Mouse (Mus musculus) thymus, postnatal 36 days (tissue): ENCODE data around the gene Prr5.

Experiments
- DNase-seq, 2 experiments: peaks; one replicate each; pipeline ENCODE4 v3.0.0; 2022; ENCODE audit warnings: mixed read lengths in 2 of 2

Prr5 gene

DNA sequence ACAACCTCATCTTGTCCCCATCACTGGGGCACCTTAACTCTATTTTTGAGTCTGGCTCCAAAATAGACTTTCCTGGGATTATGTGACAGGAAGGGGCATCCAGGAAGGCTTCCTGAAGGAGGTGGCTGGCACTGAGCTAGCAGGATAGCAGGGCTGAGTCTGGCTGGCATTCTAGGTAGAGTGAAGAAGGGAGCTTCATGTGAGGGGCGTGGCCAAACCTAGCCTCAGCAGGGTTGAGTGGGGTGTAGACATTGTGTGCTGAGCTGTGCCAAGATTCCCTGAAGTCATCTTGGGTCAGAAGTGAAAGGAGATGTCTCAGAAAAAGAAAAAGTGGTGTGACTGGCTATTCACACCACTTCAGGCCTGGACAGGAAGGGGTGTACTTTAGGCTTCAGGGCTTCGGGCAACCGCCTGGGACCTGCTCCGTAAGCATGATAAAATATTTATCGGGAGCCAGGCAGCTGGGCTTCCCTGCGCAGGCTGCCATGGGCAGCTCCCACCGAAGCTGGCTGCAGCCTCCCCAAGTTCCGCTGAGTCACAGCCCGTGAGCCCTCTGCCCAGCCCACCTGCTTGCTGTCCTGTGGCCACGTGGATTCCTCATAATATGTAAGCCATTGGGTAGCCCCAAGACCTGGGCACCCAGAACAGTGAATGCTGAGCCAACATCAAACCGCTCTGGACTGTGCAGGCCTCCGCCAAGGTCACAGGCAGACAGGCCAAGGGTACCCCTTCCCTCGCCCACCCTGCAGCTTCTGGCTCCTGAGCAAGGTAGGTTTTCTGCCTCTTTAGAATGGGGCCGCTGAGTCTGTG, at the start of gene Prr5:
Prr5 (plus strand) TSS at position 683 of the 810 bp plus-strand sequence.
- DNase-seq = no peak

- no peak for DNase-seq
Measured at GRCm38 (mm10) chr15:84620028-84620427, 49.4 kb upstream of the Prr5 start.

- DNase-seq = no peak
Measured at GRCm38 (mm10) chr15:84621722-84622428, 47.5 kb upstream of the Prr5 start.

- no peak for DNase-seq
Measured at GRCm38 (mm10) chr15:84624870-84625269, 44.5 kb upstream of the Prr5 start.

GRCm38 (mm10) chr15:84625712-84626414, 43.6 kb upstream of the Prr5 start:
- DNase-seq = no peak

DNA sequence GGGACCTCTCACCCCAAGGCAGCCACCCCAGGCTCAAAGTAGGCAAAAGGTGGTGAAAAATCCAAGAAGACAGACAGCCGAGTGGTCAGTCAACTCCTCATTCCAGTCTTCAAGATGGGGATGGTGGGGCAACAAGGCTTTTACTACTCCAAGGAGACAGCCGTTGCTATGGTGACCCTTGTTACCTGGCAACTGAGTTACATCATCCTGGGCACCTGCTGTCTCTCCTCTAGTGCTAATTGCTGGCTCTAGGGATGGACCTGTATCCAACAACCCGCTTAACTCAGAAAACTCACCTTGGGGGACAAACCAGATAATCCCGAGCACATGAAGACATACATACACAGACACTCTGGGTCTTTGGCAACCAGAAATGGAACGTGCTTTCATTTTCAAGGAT, 42.1 kb upstream of the Prr5 start:
- no peak for DNase-seq

DNA sequence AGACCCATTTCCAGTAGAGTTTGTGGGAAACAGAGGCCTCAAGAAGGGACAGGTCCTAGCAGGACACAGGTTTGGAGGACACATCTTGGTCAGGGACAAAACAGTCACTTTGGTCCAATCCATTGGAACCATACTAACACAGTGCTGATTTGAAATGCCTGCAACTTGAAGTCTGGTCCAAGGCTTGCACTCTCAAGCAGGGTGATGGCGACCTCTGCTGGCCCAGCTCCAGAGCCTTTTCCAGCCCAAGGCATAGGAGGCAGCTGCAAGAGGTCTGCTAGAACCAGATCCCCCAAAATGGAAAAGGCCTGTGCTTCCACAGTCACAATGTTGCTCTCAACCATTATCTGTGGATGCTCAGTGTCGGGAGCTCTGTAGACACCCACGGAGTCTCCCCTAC, 39.7 kb upstream of the Prr5 start:
- DNase-seq = peak in 1 of 2 experiments; percentile 30

DNA sequence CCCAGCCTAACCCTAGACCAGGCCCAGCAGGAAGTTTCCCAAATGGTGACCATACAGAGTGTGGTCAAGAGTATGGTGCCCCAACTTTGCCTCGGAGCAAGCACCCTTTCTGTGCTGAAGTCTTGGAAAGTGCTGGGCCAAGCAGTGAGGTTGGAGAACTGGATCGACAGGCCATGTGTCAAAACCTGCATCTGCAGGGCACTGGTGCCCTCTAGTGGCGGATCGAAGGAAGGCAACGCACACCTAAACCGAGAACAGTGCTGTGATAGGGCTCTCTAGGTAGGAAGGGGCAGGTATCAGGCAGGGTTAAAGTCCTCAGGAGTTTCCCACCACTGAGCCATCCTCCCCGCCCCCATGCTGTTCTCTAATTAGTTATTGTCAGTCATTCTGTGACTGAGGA, 37.9 kb upstream of the Prr5 start:
- DNase-seq = peak; percentile 63 to 67

DNA sequence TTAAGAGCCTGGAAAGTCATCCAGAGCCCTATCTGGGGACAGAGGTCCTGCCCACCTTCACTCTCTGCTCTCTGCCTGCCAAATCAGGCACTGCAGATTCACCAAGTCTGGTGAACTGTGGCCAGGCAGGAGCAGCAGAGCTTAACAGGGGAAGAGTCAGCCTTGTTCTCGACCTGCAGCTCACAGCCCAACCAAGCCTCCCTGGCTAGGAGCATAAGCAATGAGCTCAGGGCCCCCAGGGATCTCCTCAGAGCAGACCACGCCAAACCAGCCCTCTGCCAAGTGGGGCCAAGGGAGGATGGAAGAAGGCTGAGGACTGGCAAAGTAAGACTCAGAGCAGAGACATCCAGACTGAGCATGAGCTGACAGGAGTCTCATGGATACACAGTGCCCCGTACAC, 35.1 kb upstream of the Prr5 start:
- no peak for DNase-seq

DNA sequence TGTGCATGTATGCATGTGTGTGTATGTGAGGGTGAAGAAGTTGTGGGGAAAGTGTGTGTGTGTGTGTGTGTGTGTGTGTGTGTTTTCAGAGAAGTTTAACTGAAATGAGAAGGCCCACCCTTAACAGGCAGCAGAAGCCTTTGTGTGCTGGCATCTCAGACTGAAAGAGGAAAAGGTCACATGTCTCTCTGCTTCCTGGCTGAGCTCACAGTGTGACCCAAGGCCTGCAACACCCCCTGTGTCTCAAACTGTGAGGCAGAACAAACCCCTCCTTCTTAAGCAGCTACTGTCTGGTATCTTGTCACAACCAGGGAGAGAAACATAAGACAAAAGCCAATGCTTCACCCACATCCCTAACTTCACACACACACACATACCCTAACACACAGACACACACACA, 31.0 kb upstream of the Prr5 start:
- no peak for DNase-seq

DNA sequence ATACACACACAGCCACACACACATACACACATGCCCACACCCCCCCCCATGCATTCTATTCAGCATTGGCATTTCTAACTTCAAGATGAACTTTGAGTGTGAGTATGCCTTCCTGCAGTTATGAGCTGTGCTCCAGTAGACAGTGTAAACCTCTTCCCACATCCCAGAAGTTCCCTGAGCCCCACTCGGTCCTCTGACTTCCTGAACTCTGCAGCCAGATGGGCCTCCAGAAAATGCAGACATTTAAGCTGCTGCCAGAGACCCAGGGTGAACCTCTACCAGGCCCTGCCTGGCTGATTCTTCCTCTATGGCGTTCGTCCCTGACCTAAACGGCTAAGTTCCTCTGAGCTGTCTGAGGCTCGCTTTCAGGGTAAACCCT, 30.4 kb upstream of the Prr5 start:
- DNase-seq = no peak

GRCm38 (mm10) chr15:84639451-84640136, 29.8 kb upstream of the Prr5 start:
- no peak for DNase-seq

GRCm38 (mm10) chr15:84640722-84641121, 28.7 kb upstream of the Prr5 start:
- DNase-seq = no peak

DNA sequence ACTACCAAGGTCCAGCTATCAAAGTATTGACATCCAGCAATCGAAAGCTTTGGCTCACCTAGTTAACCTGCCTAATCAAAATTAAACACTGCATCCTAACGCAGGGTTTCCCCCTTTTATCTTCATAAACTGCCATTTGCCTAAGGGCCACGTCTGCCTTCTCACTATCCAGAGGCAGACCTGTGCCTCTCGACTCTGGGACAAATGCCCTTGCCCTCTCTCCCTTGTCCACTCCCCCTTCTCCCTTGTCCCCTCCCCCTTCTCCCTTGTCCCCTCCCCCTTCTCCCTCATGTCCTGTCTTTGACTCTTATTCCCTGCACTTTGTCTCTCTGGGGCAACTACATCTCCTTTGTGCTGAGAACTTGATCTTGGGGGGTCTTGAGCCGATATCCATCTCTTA, 28.3 kb upstream of the Prr5 start:
- no peak for DNase-seq

DNA sequence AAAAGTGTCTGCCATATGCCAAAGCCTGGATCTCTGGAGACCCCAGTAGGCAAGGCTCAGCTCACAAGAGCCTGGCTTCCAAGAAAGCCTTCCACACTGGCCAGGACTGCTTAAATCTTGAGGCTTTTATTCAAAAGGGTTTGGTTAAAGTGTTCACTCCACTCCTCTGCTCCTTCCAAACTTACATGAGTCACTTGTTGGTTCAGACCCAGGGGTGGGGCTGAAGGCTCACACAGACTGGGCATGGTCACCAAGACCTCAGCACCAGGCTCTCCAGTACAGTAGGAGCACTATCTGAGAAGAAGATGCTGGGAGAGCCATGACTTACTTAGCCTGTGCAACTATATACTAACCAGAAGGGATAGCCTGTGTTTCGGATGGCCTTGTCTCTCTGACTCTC, 27.5 kb upstream of the Prr5 start:
- DNase-seq = no peak

DNA sequence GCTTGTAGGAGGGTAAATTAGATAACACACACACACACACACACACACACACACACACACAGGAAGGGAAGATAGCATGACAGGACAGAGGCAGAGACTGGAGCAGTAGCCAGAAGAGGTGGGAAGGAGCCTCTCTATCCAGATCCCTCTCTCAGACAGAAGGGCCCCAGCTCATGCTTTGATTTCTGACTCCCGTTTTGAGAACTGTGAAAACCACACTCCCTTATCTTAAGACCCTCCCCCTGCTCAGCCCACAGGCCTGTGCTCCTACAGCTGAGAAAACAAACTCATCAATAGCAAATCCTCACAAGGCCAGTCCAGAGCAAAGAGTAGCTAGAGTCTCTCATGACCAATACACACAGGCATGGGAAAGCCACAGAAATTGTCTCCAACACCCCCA, 26.2 kb upstream of the Prr5 start:
- no peak for DNase-seq

- DNase-seq = no peak
Measured at GRCm38 (mm10) chr15:84651481-84651880, 17.9 kb upstream of the Prr5 start.

DNA sequence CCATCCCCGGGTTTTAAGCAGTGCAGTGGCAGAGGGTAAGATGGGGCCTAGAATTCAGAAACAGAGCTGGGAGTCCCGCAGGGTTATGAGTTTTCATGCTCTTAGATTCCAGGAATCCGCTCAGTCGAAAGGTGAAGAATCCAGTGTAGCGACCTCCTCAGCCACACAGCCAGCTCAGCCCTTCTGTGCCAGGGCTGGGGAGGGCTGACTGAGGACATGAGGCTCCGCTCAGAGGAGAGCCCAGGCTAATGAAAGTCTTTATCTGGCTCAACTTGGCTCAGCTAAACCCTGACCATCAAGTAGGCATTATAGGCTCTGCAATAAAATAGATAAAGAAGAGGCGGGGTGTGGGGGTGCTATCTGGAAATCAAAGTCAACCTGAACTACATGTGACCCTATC, 16.3 kb upstream of the Prr5 start:
- DNase-seq = no peak

DNA sequence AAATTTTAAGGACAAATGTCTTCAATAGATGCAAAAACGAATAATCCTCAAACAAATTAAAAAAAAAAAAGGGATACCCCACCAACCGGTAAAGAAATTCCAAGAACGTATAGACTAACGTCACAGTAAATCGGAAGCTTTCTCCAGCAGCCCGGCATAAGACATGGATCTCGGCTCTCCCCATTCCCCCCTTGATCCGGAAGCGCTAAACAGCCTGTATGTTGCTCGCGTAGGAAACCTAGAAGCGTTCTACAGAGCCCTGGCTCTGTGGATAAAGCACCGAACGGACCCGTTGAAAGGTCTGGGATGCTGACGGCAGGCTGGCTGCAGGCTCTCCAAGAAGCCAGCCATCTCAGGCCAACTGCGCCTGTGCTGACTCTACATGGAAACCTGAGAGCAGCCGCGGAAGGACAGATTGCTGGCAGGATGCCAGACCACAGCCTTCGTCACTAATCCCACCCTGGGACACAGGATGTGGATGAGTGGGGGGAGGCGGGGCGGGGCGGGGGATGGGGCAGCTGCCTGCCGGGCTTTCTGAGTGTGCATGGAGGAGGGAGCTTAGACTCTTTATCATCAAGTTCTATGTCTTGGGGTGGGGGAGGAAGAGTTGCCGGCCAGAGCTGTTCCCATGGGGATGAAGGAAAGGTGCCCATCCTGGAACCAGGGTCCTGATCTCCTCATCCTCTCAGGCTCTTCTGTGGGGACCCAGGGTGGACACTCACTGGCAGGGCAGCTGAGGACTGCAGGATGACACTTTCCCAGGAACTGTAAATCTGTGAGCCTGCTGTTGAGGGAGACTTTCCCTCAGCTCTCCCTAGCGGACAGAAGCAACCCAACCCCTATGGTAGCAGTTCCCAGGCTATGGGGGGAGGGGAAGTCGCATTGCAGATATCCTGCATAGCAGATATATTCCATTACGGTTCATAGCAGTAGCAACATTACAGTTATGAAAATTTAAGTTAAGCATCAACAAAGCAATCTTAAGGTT, 15.1 kb upstream of the Prr5 start:
- peak; percentile 56 to 74 for DNase-seq

- no peak for DNase-seq
Measured at GRCm38 (mm10) chr15:84654975-84655374, 14.4 kb upstream of the Prr5 start.

- DNase-seq = no peak
Measured at GRCm38 (mm10) chr15:84656689-84657088, 12.7 kb upstream of the Prr5 start.
